Mouse (Mus musculus) adrenal gland, postnatal 14 days (tissue): Measurements from ENCODE around the gene Mob3a. TPM values are rescaled to one million over a fixed set of nuclear protein-coding genes. Genes with fewer than 3 reads are reported as not detected.

ENCODE experiments used
- DNase-seq: peaks from one replicate; pipeline ENCODE4 v3.0.0; 2021; ENCODE audit warnings: mixed read lengths
- total RNA-seq: library from RNA; stranded (reverse); gene quantifications from 2 replicates; pipeline ENCODE4 v1.2.3, GENCODE M21; 2021

Gene Mob3a
- total RNA-seq, 1 experiment from 2014 or later = 12.8 TPM

DNA sequence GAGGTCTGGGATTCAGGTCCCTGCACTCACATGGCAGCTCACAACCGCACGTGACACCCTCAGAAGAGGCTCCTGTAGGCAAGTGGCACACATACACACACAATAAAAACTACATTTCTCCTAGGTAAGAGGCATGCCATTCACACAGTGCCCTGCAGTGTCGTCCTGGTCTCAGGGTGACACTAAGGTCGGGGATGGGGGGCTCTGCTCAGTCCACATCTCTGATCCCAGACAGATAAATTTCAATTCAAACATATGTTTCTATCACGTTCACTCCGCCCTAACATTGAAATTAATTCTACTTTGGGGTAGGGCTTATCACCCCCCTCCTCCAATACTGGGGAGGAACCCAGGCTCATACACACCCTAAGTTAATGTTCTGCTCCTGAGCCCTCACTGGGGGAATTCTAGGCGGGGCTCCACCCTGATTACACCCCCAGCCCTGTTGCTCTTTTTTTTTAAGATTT is 1.7 kb downstream of the Mob3a start:
- DNase-seq = no peak

DNA sequence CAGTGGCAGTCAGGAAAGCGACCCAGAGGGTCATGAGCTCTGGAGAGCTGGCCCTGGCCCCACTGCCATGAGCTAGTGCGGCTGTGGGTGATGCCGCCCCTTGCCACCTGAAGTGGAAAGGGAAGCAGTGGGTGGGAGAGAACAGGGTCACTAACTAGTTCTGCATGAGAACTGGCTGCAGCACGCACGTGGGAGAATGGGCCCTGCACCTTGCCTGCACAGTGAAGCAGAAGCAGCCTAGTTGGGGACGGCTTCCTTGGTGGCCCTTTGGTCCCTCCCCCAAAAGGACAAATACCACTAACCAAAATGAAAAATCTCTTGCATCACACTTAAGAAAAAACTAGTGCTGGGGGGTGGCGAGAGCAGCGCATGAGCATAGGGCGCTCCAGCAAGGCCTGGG is 3.2 kb downstream of the Mob3a start:
- no peak for DNase-seq

DNA sequence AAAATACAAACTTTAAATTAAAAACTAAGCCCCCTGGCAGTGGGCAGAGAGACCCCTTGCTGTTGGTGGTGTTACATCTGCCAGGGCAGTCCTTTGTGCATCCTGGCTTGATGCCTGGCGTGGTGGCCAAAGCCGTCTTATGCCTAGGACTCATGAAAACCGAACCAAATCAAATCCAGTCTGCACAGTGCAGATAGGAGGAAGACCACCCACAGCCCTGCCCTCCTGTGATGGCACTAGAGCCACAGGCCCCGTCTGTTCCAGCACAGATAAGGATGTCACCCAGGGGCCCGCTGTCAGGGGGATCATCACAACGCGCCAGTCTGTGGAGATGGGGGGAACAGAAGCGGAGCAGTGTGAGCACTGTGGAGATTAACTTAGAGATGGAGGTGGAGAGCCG is 4.0 kb downstream of the Mob3a start:
- DNase-seq = no peak

DNA sequence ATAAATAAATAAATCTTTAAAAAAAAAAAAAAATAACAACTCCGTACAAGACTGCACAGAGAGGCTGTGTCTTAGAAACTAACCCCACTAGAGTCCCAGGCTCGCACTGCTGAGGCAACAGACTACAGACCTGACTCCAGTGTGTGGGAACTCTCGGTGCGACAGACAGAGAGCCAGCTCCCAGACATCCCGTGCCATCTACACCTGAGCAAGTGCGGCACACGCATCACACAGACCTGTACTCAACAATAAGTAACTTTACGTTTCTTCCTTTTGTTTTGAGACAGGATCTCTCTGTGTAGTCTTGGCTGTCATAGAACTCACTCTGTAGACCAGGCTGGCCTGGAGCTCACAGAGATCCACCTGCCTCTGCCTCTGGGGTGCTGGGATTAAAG is 4.4 kb downstream of the Mob3a start:
- DNase-seq = no peak

DNA sequence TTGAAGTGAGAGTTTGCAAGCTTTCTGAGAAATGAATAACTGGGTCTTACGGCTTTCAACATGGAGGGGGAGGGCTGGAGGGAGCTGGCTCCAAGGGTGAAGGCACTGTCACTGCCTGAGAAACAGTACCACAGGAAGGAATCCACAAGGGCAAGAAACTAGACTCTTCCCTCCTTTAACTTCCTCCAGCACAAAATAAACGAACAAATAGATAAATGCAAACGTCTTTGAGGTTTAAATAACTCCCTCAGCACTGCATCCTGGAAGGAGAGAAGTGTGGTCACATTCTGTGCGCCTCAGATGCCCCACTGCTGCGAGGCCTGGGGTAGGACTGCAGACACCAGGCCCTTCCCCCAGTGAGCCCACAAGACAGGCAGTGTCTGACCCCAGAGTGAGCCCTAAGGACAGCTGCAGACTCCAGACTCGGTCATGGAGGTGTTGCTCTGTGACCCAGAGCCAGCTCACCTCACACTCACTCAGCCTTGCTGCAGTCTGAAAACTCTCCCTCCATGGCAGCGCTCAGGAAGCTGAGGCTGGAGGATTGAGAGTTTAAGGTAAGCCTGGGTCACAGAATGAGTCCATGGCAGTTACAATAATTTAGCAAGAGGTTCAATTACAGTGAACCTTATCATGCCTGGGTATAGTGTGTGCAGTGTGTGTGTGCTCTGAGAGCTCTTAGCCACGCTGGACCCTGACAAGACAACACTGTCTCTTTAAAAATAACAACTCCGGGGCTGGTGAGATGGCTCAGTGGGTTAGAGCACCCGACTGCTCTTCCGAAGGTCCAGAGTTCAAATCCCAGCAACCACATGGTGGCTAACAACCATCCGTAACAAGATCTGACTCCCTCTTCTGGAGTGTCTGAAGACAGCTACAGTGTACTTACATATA is 5.0 kb downstream of the Mob3a start:
- DNase-seq = no peak

DNA sequence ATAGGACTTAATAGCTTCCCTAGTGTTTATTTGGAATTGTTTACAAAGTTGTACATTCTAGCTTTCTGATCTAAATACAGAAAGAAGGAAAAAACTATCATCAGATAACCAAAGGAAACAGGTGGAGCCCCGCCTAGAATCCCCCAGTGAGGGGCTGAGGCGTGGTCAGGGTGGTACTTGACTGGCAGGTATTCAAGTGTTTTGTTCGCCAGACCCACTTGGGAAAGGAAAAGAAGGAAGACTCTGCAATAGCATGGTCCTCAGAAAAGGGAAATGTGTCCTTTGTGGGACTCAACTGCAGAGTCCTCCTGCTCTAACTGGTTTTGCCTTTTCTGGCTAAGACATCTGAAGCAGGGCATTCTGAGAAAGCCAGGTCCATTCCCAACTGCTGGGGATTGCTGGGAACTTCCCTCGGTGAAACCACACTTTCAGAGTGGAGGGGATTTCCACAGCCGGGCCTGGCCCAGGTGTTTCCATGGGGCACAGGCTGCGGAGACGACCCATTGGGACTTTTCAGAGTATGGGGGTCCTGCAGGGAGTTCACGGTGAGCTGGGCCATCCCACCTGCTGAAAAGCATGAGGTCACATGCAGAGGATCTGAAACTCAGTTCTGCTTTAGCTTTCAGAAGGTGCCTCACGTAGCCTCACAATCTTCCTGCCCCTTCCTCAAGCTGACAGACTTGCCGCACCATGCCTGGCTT is 5.8 kb downstream of the Mob3a start:
- no peak for DNase-seq

DNA sequence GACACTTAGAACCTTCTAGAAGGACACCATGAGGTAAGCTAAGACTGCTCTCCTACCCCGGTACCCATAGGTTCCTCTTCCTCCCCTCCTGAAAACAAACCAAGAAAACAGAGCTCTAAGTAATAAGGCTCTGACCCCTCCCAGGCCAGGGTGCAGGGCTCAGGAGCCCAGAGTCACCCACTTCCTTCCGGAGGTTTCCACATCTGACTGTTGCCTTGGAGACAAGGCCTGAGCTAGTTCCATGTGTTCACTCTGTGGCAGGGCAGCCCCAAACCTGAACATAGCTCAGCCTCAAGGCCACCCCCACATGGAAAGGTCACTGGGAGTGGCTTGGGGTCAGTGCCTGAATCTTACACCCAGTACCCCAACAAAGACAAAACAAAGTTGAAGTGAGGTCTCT is 6.6 kb downstream of the Mob3a start:
- DNase-seq = peak; percentile 79

DNA sequence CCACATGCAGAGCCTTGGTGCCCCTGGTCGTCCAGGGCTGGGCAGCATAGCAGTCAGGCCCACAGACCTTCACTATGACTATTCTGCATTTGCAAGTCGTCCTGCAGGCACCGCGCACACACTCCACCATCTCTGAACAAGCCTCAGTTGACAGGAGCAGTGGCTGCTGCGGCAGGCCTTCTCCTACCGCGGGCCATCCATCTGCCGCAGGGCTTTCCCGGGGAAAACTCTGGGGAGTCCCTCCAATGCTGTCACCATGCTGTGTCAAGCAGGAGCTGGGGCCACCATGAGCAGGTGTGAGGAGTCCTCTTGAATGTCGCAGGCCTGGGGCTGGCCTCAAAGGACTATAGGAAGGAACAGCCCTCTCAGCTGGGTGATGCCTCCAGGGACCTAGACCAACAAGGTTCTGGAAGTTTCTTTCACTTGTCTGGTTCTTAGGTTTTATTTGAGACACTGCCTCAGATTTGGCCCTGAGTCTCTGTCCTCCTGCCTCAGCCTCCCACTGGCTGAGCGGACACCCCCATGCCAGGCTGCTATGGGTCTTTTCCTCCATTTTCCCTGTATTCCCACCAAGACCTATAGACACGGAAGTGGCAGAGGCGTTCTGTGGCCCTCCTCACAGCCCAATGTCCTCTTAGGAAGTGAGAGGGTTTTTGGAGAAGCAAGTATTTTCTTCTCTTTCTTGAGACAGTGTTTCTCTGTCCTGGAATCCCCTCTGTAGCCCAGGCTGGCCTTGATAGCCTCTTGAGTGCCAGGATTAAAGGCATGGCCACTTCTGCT is 7.4 kb downstream of the Mob3a start:
- no peak for DNase-seq

DNA sequence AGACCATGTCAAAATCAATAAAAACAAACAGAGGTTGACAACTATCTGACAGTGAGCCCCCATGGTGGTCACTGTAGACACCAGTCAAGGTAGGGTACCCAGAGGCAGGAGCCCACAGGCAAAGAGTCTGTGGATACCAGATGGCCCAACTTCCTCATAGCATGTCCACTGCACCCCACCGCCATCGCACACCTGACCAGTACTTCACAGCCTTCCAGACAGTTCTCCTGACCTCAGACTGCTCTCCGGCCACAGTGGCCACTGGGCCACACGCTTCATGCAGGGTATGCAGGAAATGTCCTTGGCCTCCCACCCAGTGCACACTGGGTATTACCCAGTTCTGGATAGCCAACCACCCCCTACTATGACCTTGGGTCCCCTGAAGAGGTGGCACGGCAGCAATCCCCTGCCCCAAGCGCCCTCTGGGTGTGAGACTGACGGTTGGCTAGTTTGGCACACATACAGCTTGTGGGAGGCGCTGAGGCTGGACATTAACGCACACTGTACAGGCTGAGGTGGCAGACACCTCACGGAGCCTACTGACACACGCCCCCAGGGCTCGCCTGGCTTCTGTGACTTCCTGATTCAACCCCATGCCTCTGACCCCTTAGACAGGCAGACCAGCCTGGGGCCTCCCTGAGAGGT is 8.3 kb downstream of the Mob3a start:
- no peak for DNase-seq

DNA sequence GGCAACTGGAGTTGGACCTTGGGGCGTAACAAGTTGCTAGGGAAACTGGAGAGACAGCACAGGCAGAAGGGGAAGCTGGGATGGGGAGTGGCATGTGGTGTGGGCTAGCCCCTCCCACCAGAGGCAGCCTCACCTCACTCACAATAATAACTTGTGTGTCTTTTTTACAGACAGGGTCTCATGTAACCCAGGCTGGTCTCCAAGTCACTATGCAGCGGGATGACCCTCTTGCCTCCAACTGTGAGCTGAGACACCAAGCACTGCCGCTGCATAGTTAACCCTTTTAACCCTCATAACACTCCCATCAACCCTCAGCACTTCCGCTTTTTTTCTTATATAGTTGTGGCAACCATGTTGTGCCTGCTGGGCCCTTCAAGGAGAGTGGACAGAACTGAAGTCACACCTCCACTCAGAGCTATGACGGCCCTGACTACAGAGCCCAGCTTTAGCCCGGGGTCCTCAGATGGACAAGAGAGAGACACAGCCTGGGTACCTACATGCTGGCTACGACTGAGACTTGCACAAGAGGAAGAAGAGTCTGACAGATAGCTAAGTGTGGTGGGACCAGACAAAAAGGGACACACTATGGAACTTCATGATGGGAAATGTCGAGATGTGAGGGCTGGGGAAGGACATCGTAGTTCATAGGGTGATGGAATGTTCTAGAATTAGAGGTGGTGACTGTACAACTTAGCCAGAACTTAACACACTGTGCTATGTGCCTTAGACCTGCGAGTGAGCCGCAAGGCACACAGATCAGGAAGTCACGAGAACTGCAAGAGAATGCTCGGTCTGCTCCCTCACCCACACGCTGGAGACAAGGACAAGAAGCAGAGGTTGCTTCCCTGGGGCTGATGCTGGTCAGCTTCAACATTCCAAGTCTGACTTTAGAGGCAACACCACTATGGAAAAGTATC is 9.3 kb downstream of the Mob3a start:
- no peak for DNase-seq

DNA sequence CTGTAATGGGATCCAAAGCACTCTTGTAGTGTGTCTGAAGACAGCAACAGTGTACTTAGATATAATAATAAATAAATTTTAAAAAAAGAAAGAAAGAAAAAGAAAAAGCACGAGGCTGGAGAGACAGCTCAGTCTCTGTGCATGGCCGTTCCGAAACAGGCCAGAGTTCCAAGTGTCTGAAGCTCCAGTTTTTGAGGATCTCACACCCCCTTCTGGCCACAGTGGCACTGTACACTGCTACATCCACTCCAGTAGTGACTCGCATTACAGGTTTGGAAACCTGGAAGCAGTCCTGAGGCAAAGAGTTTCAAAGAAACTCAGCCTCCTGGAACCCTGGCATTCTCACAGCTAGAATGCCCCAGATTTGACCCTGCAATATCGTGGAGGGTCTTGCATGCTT is 13.9 kb downstream of the Mob3a start:
- peak; percentile 83 for DNase-seq

DNA sequence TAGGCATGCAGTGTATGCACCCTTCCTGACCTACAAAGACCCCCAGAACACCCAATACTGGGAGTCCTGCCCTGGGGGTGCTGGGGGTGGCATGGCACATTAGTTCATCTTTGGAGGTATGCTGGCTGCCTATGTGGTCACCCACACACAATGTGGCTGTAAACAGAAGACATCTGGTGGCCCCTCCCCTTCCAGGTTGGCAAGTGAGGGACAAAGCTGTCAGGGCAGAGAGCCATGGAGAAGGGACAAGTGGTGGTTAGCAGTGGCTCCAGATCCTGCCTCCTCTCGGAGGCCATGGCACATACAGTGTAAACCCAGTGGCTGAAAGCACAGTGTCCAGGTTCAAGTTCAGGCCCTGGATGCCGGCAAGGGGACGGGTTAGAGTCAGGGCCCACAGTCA is 15.2 kb downstream of the Mob3a start:
- DNase-seq = no peak

DNA sequence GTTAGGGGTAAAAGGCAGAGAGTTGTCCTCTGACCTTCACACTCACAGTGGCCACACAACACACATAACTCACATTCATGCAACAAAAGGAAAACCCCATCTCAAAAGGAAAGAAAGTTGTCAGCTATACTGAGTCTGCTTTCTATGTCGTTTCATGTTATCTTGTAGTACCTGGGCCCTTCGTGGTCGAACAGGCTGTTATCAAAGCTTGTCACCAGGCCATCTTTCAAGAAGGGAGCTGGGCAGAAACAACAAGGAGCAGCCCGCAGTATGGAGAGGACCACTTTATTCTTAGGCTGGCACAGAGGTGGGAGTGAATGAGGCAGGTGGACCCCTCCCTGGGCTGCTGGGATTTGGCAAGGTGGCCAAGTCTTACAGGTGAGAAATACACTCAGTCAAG is 16.8 kb downstream of the Mob3a start:
- DNase-seq = no peak

DNA sequence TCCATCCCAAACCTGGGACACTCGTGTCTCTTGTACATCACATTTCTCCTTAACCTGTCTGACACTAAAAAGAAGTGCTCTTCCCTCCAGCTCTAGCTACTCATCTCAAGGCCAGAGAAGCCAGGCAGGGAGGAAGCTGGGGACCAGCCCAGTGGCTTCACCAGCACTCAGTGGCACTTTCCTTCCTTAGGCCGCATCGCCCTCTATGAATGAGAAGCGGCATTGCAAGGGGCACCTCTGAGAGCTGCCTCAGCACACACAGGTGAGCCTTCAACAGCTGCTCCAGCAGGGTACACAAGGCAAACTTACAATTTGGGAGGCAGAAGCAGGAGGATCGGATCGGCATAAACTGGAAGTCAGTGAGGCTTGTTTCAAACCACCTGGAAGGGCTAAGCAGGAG is 17.6 kb downstream of the Mob3a start:
- peak; percentile 88 for DNase-seq

DNA sequence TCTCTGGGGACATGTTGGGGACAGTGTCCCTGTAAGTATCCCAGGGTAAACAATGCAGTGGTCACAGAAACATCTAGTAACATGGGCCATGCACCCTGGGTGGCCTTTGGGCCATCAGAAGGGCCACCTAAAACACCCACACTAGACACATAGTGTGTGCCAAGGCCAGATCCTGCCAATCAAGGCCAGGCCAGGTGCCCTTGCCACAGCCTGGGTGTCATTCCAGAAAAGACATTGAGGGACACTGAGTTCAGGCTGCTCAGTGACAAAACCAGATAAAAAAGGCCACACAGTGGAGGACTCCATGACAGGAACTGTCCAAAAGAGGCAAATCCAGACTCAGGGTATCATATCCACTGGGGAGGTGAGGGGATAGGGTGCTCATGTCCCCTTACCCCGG is 18.1 kb downstream of the Mob3a start:
- DNase-seq = no peak

DNA sequence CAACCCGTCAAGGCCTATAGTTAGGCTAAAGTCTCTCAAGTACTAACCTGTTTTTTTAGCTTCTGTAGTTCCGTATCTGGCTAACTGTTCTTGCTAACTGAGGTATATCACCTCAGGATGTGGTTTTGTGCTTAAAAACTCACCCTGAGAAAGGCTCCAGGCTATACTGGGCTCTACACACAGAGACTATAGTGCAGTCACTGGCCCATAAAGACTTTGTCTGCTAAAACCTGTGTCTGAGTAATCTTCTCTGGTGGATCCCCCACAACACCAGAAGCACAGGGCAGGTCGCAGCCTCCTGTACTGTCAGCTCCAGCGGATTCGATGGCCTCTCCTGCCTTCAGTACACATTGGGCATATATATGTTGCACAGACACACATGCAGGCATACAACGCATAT is 19.8 kb downstream of the Mob3a start:
- DNase-seq = no peak

DNA sequence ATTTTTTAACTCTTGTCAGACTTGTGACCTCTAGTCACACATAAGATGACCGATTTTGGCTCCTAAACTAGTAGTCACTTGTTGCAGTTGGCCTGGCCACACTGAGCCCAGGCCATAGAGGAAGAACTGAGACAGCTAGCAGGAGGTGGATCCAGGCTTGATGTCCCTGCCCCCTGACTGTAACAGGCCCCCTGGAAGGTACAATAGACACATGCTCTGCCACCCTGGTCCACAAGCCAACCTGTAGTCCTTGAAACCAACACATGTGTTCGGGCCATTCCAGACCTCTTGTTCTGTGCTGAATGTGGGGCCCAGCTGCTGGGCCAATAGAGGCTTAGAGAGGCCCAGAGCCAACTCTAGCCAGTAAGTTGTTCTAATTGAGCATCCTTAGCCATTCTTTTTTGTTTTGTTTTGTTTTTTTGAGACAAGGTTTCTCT is 21.5 kb downstream of the Mob3a start:
- DNase-seq = no peak

DNA sequence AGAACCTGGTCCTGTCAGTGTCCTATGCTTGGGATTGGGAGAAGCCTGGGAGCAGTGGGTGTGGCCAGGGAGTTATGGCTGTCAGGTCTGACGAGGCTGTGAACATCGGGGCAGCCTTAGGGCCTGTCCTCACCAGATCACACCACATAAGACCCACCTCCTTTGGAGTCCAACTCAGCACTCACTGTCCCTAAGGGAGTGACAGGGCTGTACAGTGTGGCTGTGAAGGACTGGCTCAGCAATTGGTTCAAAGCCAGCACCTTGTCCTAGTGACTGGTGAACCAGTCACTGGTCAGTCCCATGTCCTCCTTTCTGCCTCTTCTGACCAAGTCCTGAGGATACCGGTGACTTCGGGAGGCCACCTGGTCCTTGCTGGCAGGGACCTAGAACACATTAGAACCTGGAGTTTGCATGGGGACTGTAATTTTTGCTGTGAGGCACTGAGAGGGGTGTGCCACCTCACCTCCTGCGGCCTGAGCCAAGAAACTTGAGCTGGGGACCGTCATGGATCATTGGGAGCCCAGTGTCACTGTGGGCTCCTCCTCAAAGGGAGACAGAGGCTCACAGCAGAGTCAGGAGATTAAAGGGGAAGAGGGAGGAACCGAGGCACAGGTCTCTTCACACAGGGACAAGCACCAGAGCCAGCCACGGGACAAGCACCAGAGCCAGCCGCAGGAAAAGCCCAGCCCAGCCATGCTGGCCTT is 22.1 kb downstream of the Mob3a start:
- DNase-seq = peak; percentile 64

DNA sequence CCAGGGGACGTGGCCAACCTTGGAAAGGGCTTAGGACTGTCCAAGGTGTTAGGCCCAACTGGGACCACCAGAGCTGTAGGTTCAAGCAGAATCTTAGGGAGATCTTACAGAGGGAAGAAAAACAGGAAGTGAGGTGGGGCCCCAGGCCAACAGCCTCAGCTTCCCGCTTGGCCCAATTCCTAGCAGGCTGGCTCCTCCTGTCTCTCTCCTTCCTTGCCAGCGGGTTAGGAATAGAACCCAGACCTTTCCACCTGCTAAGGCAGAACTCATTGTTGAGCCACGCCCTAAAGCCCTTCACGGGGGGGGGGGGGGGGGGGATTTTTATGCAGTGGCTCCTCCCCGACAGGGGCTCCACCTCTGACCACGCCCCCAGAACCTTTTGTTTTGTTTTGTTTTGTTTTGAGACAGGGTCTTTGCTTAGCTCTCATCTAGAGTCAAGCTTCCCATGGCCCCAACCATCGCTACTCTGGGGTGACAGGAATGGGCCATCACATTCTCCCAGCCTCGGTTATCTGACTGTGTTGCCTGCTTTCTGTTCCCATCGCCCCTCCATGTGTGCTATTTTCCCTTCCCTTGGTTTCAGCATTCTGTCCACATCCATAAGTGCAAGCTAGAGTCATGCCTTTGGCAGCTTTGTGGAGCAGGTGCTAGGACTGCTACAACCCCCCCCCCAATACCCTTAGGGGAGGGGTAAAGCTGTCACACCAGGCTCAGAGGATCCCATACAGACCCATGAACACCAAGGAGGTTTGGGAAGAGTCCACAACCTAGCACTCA is 23.0 kb downstream of the Mob3a start:
- DNase-seq = peak; percentile 61
